Mouse (Mus musculus) G1E (cell line): ENCODE measurements around the gene Vapa.

Experiments
- CTCF ChIP-seq: IDR thresholded peaks from 2 replicates; pipeline ENCODE4 v1.5.1; 2012; ENCODE audit warnings: low read depth, low read length, inconsistent platforms, mixed read lengths
- POLR2AphosphoS5 ChIP-seq: IDR thresholded peaks from 2 replicates; pipeline ENCODE4 v1.6.1; 2012; ENCODE audit warnings: low read depth, low read length, inconsistent platforms; ENCODE audit not compliant: insufficient replicate concordance
- TAL1 ChIP-seq: conservative IDR thresholded peaks from 2 replicates; pipeline ENCODE4 v1.6.1; 2012; ENCODE audit warnings: low read depth, low read length, inconsistent platforms, mixed read lengths

DNA sequence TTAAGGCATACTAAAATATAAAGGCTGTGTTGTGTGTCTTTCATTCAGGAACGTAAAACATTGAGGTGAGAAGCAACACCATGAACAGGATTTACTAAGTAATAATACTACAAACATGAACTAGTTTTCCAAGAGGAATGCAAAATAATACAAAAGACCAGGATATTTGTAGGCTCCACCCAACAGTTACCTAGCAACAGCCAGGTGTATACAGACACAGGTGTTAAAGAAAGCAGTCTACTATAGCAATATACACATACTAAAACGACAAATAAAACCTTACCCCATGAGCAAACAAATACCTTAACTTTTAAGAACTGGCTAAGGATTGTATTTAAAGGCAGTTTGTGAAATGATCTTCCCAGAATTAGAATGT is 5.1 kb downstream of the Vapa start:
- TF ChIP-seq CTCF (no peak), POLR2AphosphoS5 (no peak), TAL1 (no peak)
